Mouse (Mus musculus) limb, embryonic 14.5 days (tissue): Measurements from ENCODE around the gene Tle4. TPM values are rescaled to one million over a fixed set of nuclear protein-coding genes. Genes with fewer than 3 reads are reported as not detected.
"Not testable (repeated sequence)": the region's sequence is repeated elsewhere in the genome, so short reads cannot be mapped to it uniquely, and the experiment has no call there.

Source experiments
- ATAC-seq: fragments of 200-750 bp; cut with Nextera tagmentation; 2 replicates; pipeline ENCODE4 v1.8.0; 2017; ENCODE audit warnings: low read depth, moderate number of reproducible peaks, moderate TSS enrichment; ENCODE audit not compliant: low FRiP score
- DNase-seq: peaks from one replicate; pipeline ENCODE4 v3.0.0-alpha.2; 2015; ENCODE audit warnings: low spot score
- H3K27ac ChIP-seq: fragments of 300-500 bp; sonication (generic); replicated peaks from 2 replicates; pipeline ENCODE4 v1.5.1; 2014; ENCODE audit warnings: low read depth, mild to moderate bottlenecking, low read length, moderate library complexity, mixed read lengths
- H3K27me3 ChIP-seq: fragments of 300-500 bp; sonication (generic); 2 replicates; pipeline ENCODE4 v1.6.1; 2014; ENCODE audit warnings: low read length, mixed read lengths; ENCODE audit not compliant: control insufficient read depth, insufficient read depth
- H3K36me3 ChIP-seq: fragments of 300-500 bp; sonication (generic); 2 replicates; pipeline ENCODE4 v1.6.1; 2014; ENCODE audit warnings: mild to moderate bottlenecking, low read length, moderate library complexity, mixed read lengths; ENCODE audit not compliant: control insufficient read depth, insufficient read depth
- H3K4me1 ChIP-seq: fragments of 300-500 bp; sonication (generic); 2 replicates; pipeline ENCODE4 v1.6.1; 2014; ENCODE audit warnings: antibody characterized with exemption, low read length, mixed read lengths; ENCODE audit not compliant: control insufficient read depth, insufficient read depth
- H3K4me2 ChIP-seq: fragments of 300-500 bp; sonication (generic); replicated peaks from 2 replicates; pipeline ENCODE4 v1.6.1; 2014; ENCODE audit warnings: low read depth, mild to moderate bottlenecking, low read length, moderate library complexity; ENCODE audit not compliant: severe bottlenecking
- H3K4me3 ChIP-seq: fragments of 300-500 bp; sonication (generic); replicated peaks from 2 replicates; pipeline ENCODE4 v1.5.1; 2014; ENCODE audit warnings: low read length
- H3K9ac ChIP-seq: fragments of 300-500 bp; sonication (generic); 2 replicates; pipeline ENCODE4 v1.6.1; 2014; ENCODE audit warnings: mild to moderate bottlenecking, low read depth, low read length, moderate library complexity; ENCODE audit not compliant: severe bottlenecking
- H3K9me3 ChIP-seq: fragments of 300-500 bp; sonication (generic); 2 replicates; pipeline ENCODE4 v1.6.1; 2016; ENCODE audit warnings: low read length; ENCODE audit not compliant: control insufficient read depth
- POLR2A ChIP-seq: fragments of 200-500 bp; IDR thresholded peaks from 2 replicates; pipeline ENCODE4 v1.8.0; 2012; ENCODE audit warnings: inconsistent platforms, mild to moderate bottlenecking, moderate library complexity, borderline replicate concordance; ENCODE audit not compliant: insufficient read depth, insufficient read length; ENCODE audit errors: extremely low read depth
- WGBS: fragments of 180-500 bp; shearing (Covaris S2); extraction: QIAGEN DNeasy Blood & Tissue Kit; methylation state at CpG from one replicate; pipeline ENCODE4 v1.1.7; 2014; 5-methylcytosine and 5-hydroxymethylcytosine counted together
- polyA plus RNA-seq, 2 experiments: library from polyadenylated mRNA; depleted of rRNA in 1 of 2; stranded (reverse) in 1 of 2; unstranded in 1 of 2; fragments of >200 nt; fragmentation: Nextera tagmentation in 1 of 2; extraction: Ambion mirVana in 1 of 2; gene quantifications; 2 replicates each; pipeline versions ENCODE4 v1.2.1 to v1.2.3; 2012 to 2014

Tle4 gene
- polyA plus RNA-seq (2012; rRNA removed) (20.3 and 24.4 TPM in 2 replicates), polyA plus RNA-seq (2014; fragmentation: Nextera tagmentation; extraction: Ambion mirVana) (20.6 and 24.5 TPM in 2 replicates)

DNA sequence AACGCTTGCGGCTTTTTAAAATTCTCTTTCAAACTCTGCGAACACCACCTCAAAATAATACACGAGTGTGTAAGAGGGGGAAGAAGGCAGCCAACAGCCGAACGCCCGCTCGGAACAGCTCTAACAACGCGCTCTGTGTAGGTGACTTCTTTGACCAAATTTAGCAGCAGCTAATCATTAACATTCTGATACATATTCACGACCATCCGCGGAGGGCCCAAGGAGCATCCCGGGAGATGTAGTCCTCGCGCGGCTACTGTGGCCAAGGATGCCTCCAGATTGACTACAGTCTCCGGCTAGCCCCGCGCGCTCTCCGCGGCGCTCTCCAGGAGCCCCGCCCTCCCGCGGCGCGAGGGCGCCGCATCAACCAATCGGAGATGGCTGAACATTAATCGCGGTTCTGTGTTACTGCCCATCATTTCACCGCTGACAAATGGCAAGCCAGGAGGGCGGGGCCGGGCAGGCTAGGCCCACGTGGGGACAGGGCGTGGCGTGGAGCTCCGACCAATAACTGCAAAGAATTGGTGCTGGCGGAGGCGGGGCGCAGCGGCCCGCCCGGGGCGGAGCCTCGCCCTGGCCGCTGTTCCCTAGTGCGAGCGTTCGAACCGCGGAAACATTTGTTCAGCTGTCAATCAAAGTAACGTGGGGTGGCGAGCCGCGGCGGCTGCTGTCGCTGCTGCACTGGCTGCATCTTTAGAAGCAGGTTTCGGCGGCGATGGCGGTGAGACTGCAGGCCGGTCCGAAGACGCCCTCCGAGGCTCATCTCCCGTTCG, at the start of gene Tle4:
Gene Tle4 (minus strand): TSS at position 135 of the 773 bp plus-strand sequence.
- H3K9ac ChIP-seq = peak within 1 kb of the TSS; percentile 97
- under 1% methylated on average over 63 of the region's 71 CpGs for WGBS
- H3K36me3 ChIP-seq = peaks cover 3% of the 10 kb centered on the region; the same call in 1 of the 2 replicates
- H3K4me2 ChIP-seq = peak within 1 kb of the TSS; percentile 77
- TF ChIP-seq POLR2A = peak; percentile 92; the same call in 1 of the 2 replicates
- H3K27me3 ChIP-seq = no peaks in the 10 kb centered on the region
- H3K9me3 ChIP-seq = no peaks in the 10 kb centered on the region
- peak within 1 kb of the TSS; percentile 89 for H3K4me3 ChIP-seq
- H3K4me1 ChIP-seq = peaks cover 38% of the 10 kb centered on the region
- peak; percentile 95 for ATAC-seq
- DNase-seq = peak; percentile 99
- H3K27ac ChIP-seq = peak within 1 kb of the TSS; percentile 100

DNA sequence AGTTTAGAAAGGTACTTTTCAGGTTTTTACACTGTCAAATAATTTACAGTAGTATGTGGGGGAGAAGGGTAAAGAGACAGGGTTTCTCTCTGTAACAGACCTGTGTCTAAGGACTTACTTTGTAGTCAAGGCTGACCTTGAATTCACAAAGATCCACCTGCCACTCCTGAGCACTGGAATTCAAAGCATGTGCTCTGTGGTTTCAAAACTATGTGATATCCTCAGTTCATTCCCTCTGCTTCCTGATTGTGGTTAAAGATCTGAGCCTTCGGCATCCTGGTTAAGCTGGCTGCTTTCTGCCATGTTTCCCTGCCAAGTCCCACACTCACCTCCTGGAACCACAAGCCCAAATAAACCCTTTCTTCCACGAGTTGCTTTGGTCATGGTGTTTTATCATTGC, 47.8 kb upstream of the Tle4 start:
- no peak overlapping the region for H3K27ac ChIP-seq
- H3K4me2 ChIP-seq = no peak overlapping the region
- 65% methylated on average over 2 of the region's 2 CpGs for WGBS
- peaks cover 6% of the 10 kb centered on the region; the same call in 1 of the 2 replicates for H3K4me1 ChIP-seq
- H3K27me3 ChIP-seq = no peaks in the 10 kb centered on the region
- no peaks in the 10 kb centered on the region for H3K9me3 ChIP-seq
- DNase-seq (no peak), ATAC-seq (no peak)
- TF ChIP-seq POLR2A = no peak
- H3K36me3 ChIP-seq = no peaks in the 10 kb centered on the region
- H3K4me3 ChIP-seq = no peak overlapping the region
- H3K9ac ChIP-seq = no peak overlapping the region

DNA sequence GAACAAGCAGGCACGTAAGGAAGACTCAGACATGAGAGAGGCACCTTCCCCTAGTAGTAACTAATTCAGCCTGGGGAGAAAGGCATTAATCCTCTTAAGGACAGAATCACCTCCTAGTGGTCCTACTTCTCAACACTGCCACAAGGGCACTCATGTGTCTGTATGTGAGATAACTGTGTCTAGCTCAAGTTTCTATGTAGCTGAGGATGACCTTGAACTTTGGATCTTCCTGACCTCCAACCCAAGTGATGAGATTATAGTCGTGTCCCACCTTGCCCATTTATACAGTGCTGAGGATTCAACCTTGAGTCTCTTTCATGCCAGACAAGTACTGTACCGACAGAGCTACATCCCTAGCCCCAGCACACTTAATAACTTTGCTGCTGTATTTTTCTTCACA, 46.9 kb upstream of the Tle4 start:
- Histone ChIP-seq H3K27ac (no peak overlapping the region), H3K9me3 (no peaks in the 10 kb centered on the region), H3K9ac (no peak overlapping the region), H3K27me3 (no peaks in the 10 kb centered on the region), H3K4me2 (no peak overlapping the region), H3K4me3 (no peak overlapping the region), H3K36me3 (no peaks in the 10 kb centered on the region), H3K4me1 (peaks cover 6% of the 10 kb centered on the region; the same call in 1 of the 2 replicates)
- ATAC-seq = no peak
- WGBS = 78% methylated on average over 3 of the region's 3 CpGs
- TF ChIP-seq POLR2A = no peak
- no peak for DNase-seq

DNA sequence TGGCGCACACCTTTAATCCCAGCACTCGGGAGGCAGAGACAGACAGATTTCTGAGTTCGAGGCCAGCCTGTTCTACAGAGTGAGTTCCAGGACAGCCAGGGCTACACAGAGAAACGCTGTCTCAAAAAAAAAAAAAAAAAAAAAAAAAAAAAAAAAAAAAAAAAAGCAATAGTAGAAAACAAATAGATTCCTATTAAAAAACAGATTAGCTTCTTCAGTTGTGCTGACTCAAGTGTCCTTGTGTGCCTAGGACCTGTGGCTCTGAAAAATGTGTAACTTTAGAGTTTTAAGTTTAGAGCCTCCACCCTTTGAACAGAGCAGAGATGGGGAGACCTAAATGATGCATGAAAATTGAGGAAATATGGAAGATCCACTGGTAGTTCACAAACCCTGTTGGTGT, 45.2 kb upstream of the Tle4 start:
- H3K9ac ChIP-seq, H3K9me3 ChIP-seq, DNase-seq, H3K27ac ChIP-seq, H3K4me3 ChIP-seq, H3K27me3 ChIP-seq, ATAC-seq, H3K36me3 ChIP-seq, H3K4me2 ChIP-seq, H3K4me1 ChIP-seq: not testable (repeated sequence)
- 92% methylated on average over 4 of the region's 4 CpGs for WGBS

DNA sequence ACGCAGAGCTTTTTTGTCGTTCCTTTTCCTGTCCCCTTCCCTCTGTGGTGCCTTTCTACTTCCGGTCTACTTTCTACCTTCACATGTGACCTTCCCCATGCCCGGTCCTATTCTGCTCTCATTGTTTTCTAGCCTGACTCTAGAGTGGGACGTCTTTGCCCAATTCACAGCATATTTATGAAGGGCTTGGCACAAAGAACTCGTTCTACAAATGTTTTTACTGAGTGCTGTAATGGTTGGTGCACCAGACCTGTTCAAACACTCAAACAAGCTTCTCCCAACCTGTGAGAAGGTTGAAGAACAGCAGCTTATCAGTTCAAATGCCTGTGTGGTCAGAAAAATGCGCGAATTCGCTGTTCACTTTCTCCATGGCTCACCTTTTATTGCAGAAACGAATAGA, 44.8 kb upstream of the Tle4 start:
- no peak for TF ChIP-seq POLR2A
- DNase-seq = no peak
- H3K4me1 ChIP-seq = peaks cover 6% of the 10 kb centered on the region; the same call in 1 of the 2 replicates
- H3K4me3 ChIP-seq = no peak overlapping the region
- WGBS = 81% methylated on average over 10 of the region's 10 CpGs
- ATAC-seq = no peak
- H3K36me3 ChIP-seq = no peaks in the 10 kb centered on the region
- H3K9ac ChIP-seq = no peak overlapping the region
- H3K4me2 ChIP-seq = no peak overlapping the region
- no peaks in the 10 kb centered on the region for H3K9me3 ChIP-seq
- H3K27ac ChIP-seq = no peak overlapping the region
- no peaks in the 10 kb centered on the region for H3K27me3 ChIP-seq
